Mouse (Mus musculus) gastrocnemius, adult 2 months (tissue): ENCODE results near the gene Trex1. TPM values are rescaled to one million over a fixed set of nuclear protein-coding genes. Genes with fewer than 3 reads are reported as not detected.

ENCODE experiments used
- DNase-seq: peaks from one replicate; pipeline ENCODE4 v3.0.0; 2022
- H3K27ac ChIP-seq: fragments of 200-600 bp; 2 replicates; pipeline ENCODE4 v1.8.1; 2022; ENCODE audit warnings: mild to moderate bottlenecking
- H3K4me3 ChIP-seq: fragments of 200-600 bp; 2 replicates; pipeline ENCODE4 v1.8.1; 2022; ENCODE audit warnings: mild to moderate bottlenecking, moderate library complexity
- CTCF ChIP-seq: fragments of 200-600 bp; IDR thresholded peaks from 2 replicates; pipeline ENCODE4 v1.8.1; 2022; ENCODE audit warnings: antibody characterized with exemption, mild to moderate bottlenecking, moderate library complexity
- intact Hi-C: fragments of 180-260 bp; cut with DNase I; formaldehyde crosslinking; loops from one replicate; pipeline ENCODE4 v1.15.1; 2025
- total RNA-seq, 2 experiments: library from RNA; stranded (reverse); gene quantifications; 2 replicates each; pipeline ENCODE4 v1.2.3; 2021

Trex1 gene
- total RNA-seq, 2 experiments from 2014 or later, result 13.2 TPM

- Histone ChIP-seq H3K27ac (peak overlapping the region; percentile 80), H3K4me3 (peak overlapping the region; percentile 87)
- no peak for TF ChIP-seq CTCF
- no peak for DNase-seq
- intact Hi-C loops, result no loop called here
These were observed 37.3 kb upstream of the Trex1 start for GRCm38 (mm10) chr9:109096856-109097255.

GRCm38 (mm10) chr9:109096251-109096661, 36.7 kb upstream of the Trex1 start:
- intact Hi-C loops, result no loop called here
- no peak for TF ChIP-seq CTCF
- peak overlapping the region; percentile 80 for H3K27ac ChIP-seq
- H3K4me3 ChIP-seq, result peak overlapping the region; percentile 87
- no peak for DNase-seq

GRCm38 (mm10) chr9:109095137-109095982, 35.8 kb upstream of the Trex1 start, which contains the start of gene Plxnb1:
Gene Plxnb1, plus strand, starts transcription at chr9:109095389.
- Histone ChIP-seq H3K27ac (peak within 1 kb of the TSS; percentile 80), H3K4me3 (peak within 1 kb of the TSS; percentile 87)
- DNase-seq, result peak; percentile 61
- TF ChIP-seq CTCF, result no peak
- intact Hi-C loops, result no loop called here

GRCm38 (mm10) chr9:109094553-109095136, 35.1 kb upstream of the Trex1 start:
- H3K4me3 ChIP-seq, result peak overlapping the region; percentile 87
- peak; percentile 21 for DNase-seq
- intact Hi-C loops, result no loop called here
- no peak for TF ChIP-seq CTCF
- H3K27ac ChIP-seq, result peak overlapping the region; percentile 80

GRCm38 (mm10) chr9:109093786-109094552, 34.4 kb upstream of the Trex1 start:
- no peak for TF ChIP-seq CTCF
- intact Hi-C loops, result no loop called here
- DNase-seq, result peak; percentile 15
- no peak overlapping the region for H3K27ac ChIP-seq
- H3K4me3 ChIP-seq, result no peak overlapping the region

GRCm38 (mm10) chr9:109092799-109093198, 33.3 kb upstream of the Trex1 start:
- DNase-seq, result peak; percentile 10
- no peak overlapping the region for H3K27ac ChIP-seq
- no peak for TF ChIP-seq CTCF
- intact Hi-C loops, result no loop called here
- no peak overlapping the region for H3K4me3 ChIP-seq

- intact Hi-C loops, result no loop called here
These were observed 32.3 kb upstream of the Trex1 start for GRCm38 (mm10) chr9:109091802-109092201.

GRCm38 (mm10) chr9:109090446-109090845, 30.9 kb upstream of the Trex1 start:
- DNase-seq, result peak; percentile 12
- intact Hi-C loops, result no loop called here
- no peak overlapping the region for H3K27ac ChIP-seq
- H3K4me3 ChIP-seq, result no peak overlapping the region
- no peak for TF ChIP-seq CTCF

More at GRCm38 (mm10) chr9:109091802-109092201, 32.3 kb upstream of the Trex1 start:
- no peak overlapping the region for H3K4me3 ChIP-seq
- TF ChIP-seq CTCF, result no peak
- no peak overlapping the region for H3K27ac ChIP-seq
- peak; percentile 14 for DNase-seq

GRCm38 (mm10) chr9:109087987-109088386, 28.5 kb upstream of the Trex1 start:
- H3K27ac ChIP-seq, result peak overlapping the region; percentile 32
- TF ChIP-seq CTCF, result peak; percentile 70
- peak overlapping the region; percentile 28; the same call in 1 of the 2 replicates for H3K4me3 ChIP-seq
- peak; percentile 23 for DNase-seq
- intact Hi-C loops, result loop anchor here (2.0 kb wide), 1 partner anchor 33 kb away; no protein-coding TSS in a partner anchor

- Histone ChIP-seq H3K4me3 (no peak overlapping the region), H3K27ac (no peak overlapping the region)
- TF ChIP-seq CTCF, result peak; percentile 45; the same call in 1 of the 2 replicates
- intact Hi-C loops, result no loop called here
- peak; percentile 13 for DNase-seq
These were observed 25.4 kb upstream of the Trex1 start for GRCm38 (mm10) chr9:109084922-109085321.

- intact Hi-C loops, result no loop called here
- TF ChIP-seq CTCF, result no peak
- peak; percentile 89 for DNase-seq
- Histone ChIP-seq H3K4me3 (peak within 1 kb of the TSS; percentile 95), H3K27ac (peak within 1 kb of the TSS; percentile 90)
These were observed 22.7 kb upstream of the Trex1 start, which contains the start of the genes Ccdc51 and Tma7 for GRCm38 (mm10) chr9:109082124-109082800. Gene Ccdc51, plus strand, starts transcription at chr9:109082493. Gene Tma7, minus strand, starts transcription at chr9:109082587.

- H3K4me3 ChIP-seq, result peak overlapping the region; percentile 95
- no peak for TF ChIP-seq CTCF
- peak overlapping the region; percentile 90 for H3K27ac ChIP-seq
- intact Hi-C loops, result no loop called here
- no peak for DNase-seq
These were observed 22.2 kb upstream of the Trex1 start for GRCm38 (mm10) chr9:109081749-109082123.
